Mouse (Mus musculus) liver, postnatal 0 days (tissue): Measurements from ENCODE around the gene Il12rb1.

Experiments used
- CTCF ChIP-seq: sonication (generic); IDR thresholded peaks from 2 replicates; pipeline ENCODE4 v1.5.1; 2016; ENCODE audit warnings: antibody characterized with exemption, low read depth
- EP300 ChIP-seq: IDR thresholded peaks from 2 replicates; pipeline ENCODE4 v1.6.1; 2016; ENCODE audit warnings: antibody characterized with exemption, low read depth, mild to moderate bottlenecking

- TF ChIP-seq EP300 (no peak), CTCF (no peak)
Observed at GRCm38 (mm10) chr8:70831517-70831916, 23.3 kb downstream of the Il12rb1 start.
